Mouse (Mus musculus) small intestine, adult 2 months (tissue): ENCODE measurements at regions not wholly inside any gene's neighbourhood (a gene's known extent, or its start where the extent isn't known, plus 50 kb on each side); places are given as distances from the start of the nearest gene placed in this dataset.

Experiments used
- CTCF ChIP-seq: fragments of 200-500 bp; IDR thresholded peaks from 2 replicates; pipeline ENCODE4 v1.5.1; 2012; ENCODE audit warnings: low read depth, mild to moderate bottlenecking, control low read depth, inconsistent platforms, low read length, moderate library complexity, mixed read lengths; ENCODE audit not compliant: insufficient replicate concordance, insufficient read length; ENCODE audit errors: extremely low read depth
- POLR2A ChIP-seq: fragments of 200-500 bp; IDR thresholded peaks from 2 replicates; pipeline ENCODE4 v1.6.1; 2012; ENCODE audit warnings: low read depth, mild to moderate bottlenecking, control low read depth, inconsistent platforms, low read length, moderate library complexity

DNA sequence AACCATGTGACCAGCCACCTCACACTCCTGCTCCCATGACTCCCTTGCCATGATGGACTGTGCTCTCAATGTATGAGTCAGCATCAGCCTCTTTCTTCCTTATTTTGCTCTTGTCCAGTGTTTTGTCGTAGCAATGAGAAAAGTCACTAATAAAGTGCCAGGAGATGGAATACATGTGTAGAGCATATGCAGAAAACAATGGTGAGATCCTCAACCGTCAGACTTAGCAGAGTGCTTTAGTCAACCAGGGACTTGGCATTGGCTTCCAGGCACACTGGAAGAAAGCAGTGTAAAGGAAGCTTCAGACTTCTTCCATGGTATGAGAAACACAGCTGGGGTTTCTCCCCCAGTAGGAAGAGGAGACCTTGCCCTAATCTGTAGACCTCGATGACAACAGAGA is 306.3 kb upstream of the Klf4 start:
- TF ChIP-seq CTCF (no peak), POLR2A (no peak)
